Mouse (Mus musculus): ENCODE data around the gene Mpig6b.
A peak's percentile ranks its signal among the peaks of the same experiment; 100 is the strongest.

Gene Mpig6b

DNA sequence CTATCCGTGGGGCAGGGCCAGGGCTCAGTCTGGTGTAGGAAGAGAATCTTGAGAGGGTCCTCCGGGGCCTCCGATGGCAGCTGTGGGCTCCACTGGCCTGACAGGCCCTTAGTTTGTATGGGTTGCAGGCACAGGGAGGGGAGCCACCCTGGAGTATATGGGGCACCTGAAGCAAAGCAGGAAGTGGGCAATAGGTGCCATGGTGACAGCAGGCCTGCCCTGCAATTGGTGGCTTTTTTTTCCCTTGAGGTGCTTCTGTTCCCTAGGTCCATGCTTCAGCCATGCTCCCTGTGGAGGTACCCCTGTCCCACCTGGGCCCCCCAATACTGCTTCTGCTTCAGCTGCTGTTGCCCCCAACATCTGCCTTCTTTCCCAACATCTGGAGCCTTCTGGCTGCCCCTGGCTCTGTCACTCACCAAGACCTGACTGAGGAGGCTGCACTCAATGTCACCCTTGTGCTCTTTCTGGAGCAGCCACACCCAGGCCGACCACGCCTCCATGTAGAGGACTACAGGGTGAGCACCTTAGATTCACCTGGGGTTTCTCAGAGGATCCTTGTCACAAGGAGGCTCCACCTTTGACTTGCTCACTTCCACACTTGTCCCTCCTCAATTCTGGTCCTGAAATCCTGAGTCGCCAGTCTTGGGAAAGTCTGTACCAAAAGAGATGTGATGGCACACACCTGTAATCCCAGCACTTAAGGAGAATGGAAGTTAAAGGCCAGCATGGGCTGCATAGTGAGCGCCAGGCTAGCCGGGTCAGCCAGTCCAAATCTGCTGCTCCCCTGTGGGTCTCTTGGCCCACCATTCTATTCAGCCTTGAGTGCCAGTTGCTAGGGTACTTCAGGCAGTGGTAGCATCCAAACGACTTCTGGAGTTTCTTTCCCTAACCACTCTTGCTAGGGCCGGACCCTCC is 48.9 kb downstream of the Mpig6b start:
- DNase-seq (ENCODE audit: low read depth): no peak

DNA sequence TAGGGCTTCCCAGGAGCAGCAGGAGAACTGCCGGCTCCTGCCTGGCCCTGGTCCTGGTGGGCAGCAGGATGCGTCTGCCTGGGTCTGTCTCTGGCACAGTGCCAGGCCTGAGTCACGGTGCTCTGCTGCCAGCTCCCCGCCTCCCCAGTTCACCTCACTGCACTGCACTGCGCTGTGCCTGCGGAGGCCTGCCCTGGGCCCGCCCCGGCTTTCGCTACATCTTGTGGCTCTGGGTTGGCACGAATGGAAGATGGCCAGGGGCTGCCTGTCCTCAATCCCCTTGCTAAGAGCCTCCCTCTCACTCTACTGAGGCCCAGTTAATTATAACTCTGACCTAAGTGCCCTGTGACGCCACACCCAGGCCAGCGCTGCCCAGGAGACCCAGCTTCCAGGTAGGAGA is 49.6 kb downstream of the Mpig6b start, which contains the start of gene Vwa7:
Vwa7 (plus strand) TSS at position 204 of the 400 bp plus-strand sequence.
- peak; percentile 51 for DNase-seq (ENCODE audit: low read depth)

DNA sequence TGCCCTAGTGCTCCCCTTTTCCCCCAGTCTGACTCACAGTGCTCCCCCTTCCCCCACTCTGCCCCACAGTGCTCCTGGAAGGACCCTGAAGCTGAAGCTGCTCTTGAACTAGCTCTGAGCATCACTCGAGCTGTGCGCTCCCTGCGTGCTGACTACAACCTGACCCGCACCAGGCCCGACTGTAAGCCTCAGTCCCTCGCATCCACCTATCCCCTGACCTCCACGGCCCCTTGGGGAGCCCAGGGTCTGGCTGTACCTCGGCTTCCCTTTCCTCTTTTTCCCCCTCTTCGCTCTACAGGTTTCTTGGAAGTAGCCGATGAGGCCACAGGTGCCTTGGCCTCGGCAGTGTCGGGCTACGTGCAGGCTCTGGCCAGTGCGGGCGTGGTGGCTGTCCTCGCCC is 50.7 kb downstream of the Mpig6b start:
- no peak for DNase-seq (ENCODE audit: low read depth)

GRCm38 (mm10) chr17:35013221-35013620 is 52.8 kb downstream of the Mpig6b start:
- DNase-seq (ENCODE audit: low read depth): no peak

Data from 416B (cell line).